In the genomic region with DNA sequence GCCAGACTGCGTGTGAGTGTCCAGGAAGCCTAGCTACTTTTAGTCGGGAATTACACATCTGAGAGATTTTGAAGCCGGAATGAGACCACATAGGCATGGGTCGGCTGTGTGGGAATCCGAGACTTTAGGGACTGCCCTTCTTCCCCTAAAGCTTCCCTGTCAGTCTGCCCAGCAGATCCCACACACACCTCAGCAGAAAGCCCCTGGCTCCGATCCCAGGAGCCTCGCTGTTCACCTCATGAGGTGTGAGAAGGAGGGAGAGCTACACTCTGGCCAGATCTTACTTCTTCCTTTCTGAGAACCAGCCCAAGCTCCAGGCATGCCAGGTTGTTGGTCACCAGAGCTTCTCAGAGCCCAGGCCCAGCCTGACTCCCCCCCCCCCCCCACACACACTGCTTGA, we compare ENCODE assay signal across 15 mouse cellular contexts. TPM values are rescaled to one million over a fixed set of nuclear protein-coding genes. Genes with fewer than 3 reads are reported as not detected.
A peak's percentile ranks its signal among the peaks of the same experiment; 100 is the strongest.
DNase-seq lines count a peak whose midpoint lies in the region; ATAC-seq and TF ChIP-seq lines count a peak whose summit lies in the region.
"Had no signal": no experiment of that assay in that cellular context is flagged by ENCODE, and none has a peak within 500 bp of the region (broad histone marks: within the 10 kb centered on the region; RNA-seq: fewer than 3 reads in every experiment).

No protein-coding gene starts in this region.

- H3K9me3 ChIP-seq in heart, embryonic 15.5 days (replicated peaks), result no peaks in the 10 kb centered on the region
- no peaks in the 10 kb centered on the region for H3K9me3 ChIP-seq in neural tube, embryonic 13.5 days
- no peaks in the 10 kb centered on the region for H3K9me3 ChIP-seq in intestine, postnatal 0 days (ENCODE audit: control insufficient read depth)
- H3K9me3 ChIP-seq: hindbrain, embryonic 15.5 days; midbrain, embryonic 13.5 days; neural tube, embryonic 12.5 days had no signal

- no peak for DNase-seq in heart, adult 8-10 months (ENCODE audit: low spot score)
- DNase-seq in neural tube, embryonic 10.5 days (ENCODE audit: extremely low spot score, low spot score), result no peak
- peak; percentile 37 for DNase-seq in fat pad, adult 2 months (ENCODE audit: extremely low read depth, low read depth, low spot score)
- DNase-seq: gastrocnemius, postnatal 10 days; lung, adult 2 months had no signal

- no peak overlapping the region for H3K27ac ChIP-seq in heart, embryonic 15.5 days
- H3K27ac ChIP-seq in neural tube, embryonic 13.5 days (replicated peaks), result no peak overlapping the region
- no peak overlapping the region for H3K27ac ChIP-seq in intestine, postnatal 0 days (ENCODE audit: low read depth, low read length)
- H3K27ac ChIP-seq: kidney, postnatal 0 days; midbrain, embryonic 13.5 days; neural tube, embryonic 12.5 days had no signal

- peaks cover 23% of the 10 kb centered on the region for H3K4me1 ChIP-seq in heart, embryonic 15.5 days (replicated peaks)
- peaks cover 22% of the 10 kb centered on the region for H3K4me1 ChIP-seq in neural tube, embryonic 13.5 days (replicated peaks)
- no peaks in the 10 kb centered on the region for H3K4me1 ChIP-seq in intestine, postnatal 0 days (replicated peaks; ENCODE audit: control insufficient read depth, insufficient read depth, low read length)
- H3K4me1 ChIP-seq: neural tube, embryonic 12.5 days had no signal

- H3K27me3 ChIP-seq in heart, embryonic 15.5 days, result no peaks in the 10 kb centered on the region
- no peaks in the 10 kb centered on the region; the same call in 1 of the 2 replicates for H3K27me3 ChIP-seq in neural tube, embryonic 13.5 days
- H3K27me3 ChIP-seq in intestine, postnatal 0 days (replicated peaks; ENCODE audit: control insufficient read depth, insufficient read depth, low read length), result no peaks in the 10 kb centered on the region
- H3K27me3 ChIP-seq: hindbrain, embryonic 15.5 days; midbrain, embryonic 13.5 days; neural tube, embryonic 12.5 days had no signal

- peak; percentile 63; the same call in 1 of the 2 replicates for ATAC-seq in heart, embryonic 15.5 days (replicated peaks; ENCODE audit: insufficient number of reproducible peaks, insufficient read depth, low FRiP score, low read depth)
- no peak for ATAC-seq in neural tube, embryonic 13.5 days (ENCODE audit: low read depth)
- no peak for ATAC-seq in monocyte, adult 5-6 weeks (replicated peaks; ENCODE audit: insufficient number of reproducible peaks, low FRiP score, low TSS enrichment, poor library complexity, severe bottlenecking)
- ATAC-seq in granulocyte monocyte progenitor cell, adult 5-6 weeks (replicated peaks; ENCODE audit: poor library complexity, severe bottlenecking), result no peak
- ATAC-seq in intestine, postnatal 0 days, result no peak
- ATAC-seq: CD4-positive, CD25-positive, alpha-beta regulatory T cell, adult 4 months; midbrain, embryonic 13.5 days had no signal

- H3K4me2 ChIP-seq in heart, embryonic 15.5 days, result no peak overlapping the region
- H3K4me2 ChIP-seq in neural tube, embryonic 13.5 days, result no peak overlapping the region
- H3K4me2 ChIP-seq in intestine, postnatal 0 days (replicated peaks; ENCODE audit: low read depth), result no peak overlapping the region
- H3K4me2 ChIP-seq: hindbrain, embryonic 15.5 days; midbrain, embryonic 13.5 days; neural tube, embryonic 12.5 days had no signal

- H3K9ac ChIP-seq in heart, embryonic 15.5 days, result no peak overlapping the region
- 0 out of 2 replicates have a peak overlapping the region, but pooled peaks have one; percentile 8 for H3K9ac ChIP-seq in neural tube, embryonic 13.5 days
- H3K9ac ChIP-seq in intestine, postnatal 0 days (ENCODE audit: low read depth, low read length), result no peak overlapping the region
- H3K9ac ChIP-seq: hindbrain, embryonic 15.5 days; midbrain, embryonic 13.5 days; neural tube, embryonic 12.5 days had no signal

- 30% methylated on average over 7 of the region's 7 CpGs for WGBS in heart, embryonic 15.5 days
- 77% methylated on average over 7 of the region's 7 CpGs for WGBS in neural tube, embryonic 13.5 days
- 69% methylated on average over 7 of the region's 7 CpGs for WGBS in intestine, postnatal 0 days

- TF ChIP-seq CTCF in intestine, postnatal 0 days (IDR thresholded peaks at IDR 0.05; ENCODE audit: low read depth), result no peak

- H3K4me3 ChIP-seq in heart, embryonic 15.5 days, result no peak overlapping the region
- H3K4me3 ChIP-seq in neural tube, embryonic 13.5 days, result no peak overlapping the region
- H3K4me3 ChIP-seq in intestine, postnatal 0 days (ENCODE audit: low read depth, low read length), result no peak overlapping the region
- H3K4me3 ChIP-seq: hindbrain, embryonic 15.5 days; midbrain, embryonic 13.5 days; neural tube, embryonic 12.5 days had no signal

- no peaks in the 10 kb centered on the region for H3K36me3 ChIP-seq in heart, embryonic 15.5 days
- no peaks in the 10 kb centered on the region for H3K36me3 ChIP-seq in neural tube, embryonic 13.5 days
- H3K36me3 ChIP-seq in intestine, postnatal 0 days (ENCODE audit: control insufficient read depth, insufficient read depth), result no peaks in the 10 kb centered on the region
- H3K36me3 ChIP-seq: hindbrain, embryonic 15.5 days; midbrain, embryonic 13.5 days; neural tube, embryonic 12.5 days had no signal

RNA-seq across cellular contexts. Expression of a gene that starts 38.2 kb away (rescaled TPM):
- polyA plus RNA-seq in heart, embryonic 15.5 days (2015; fragmentation: Nextera tagmentation; extraction: Ambion mirVana), result 3.2 and 4.2 TPM in 2 replicates
- total RNA-seq in heart, adult 8-10 months (2022), result 1 to 10 TPM; 1.6 TPM
- 1.8 and 2.9 TPM in 2 replicates for polyA plus RNA-seq in neural tube, embryonic 13.5 days (2015; fragmentation: Nextera tagmentation; extraction: Ambion mirVana)
- total RNA-seq in monocyte, adult 5-6 weeks (2017), result not detected in 3 replicates
- total RNA-seq in granulocyte monocyte progenitor cell, adult 5-6 weeks (2014; fragmentation: Nextera tagmentation), result not detected in 2 replicates
- not detected in 2 replicates for total RNA-seq in granulocyte monocyte progenitor cell, adult 5-6 weeks (2017)
- 0.68 and 0.69 TPM in 2 replicates for polyA plus RNA-seq in intestine, postnatal 0 days (2015; fragmentation: Nextera tagmentation; extraction: Ambion mirVana)
- polyA plus RNA-seq: CD4-positive, CD25-positive, alpha-beta regulatory T cell, adult 4 months had no signal

RNA-seq across cellular contexts. Expression of a gene that starts 54.5 kb away (rescaled TPM):
- polyA plus RNA-seq in heart, embryonic 15.5 days (2015; fragmentation: Nextera tagmentation; extraction: Ambion mirVana), result 6.2 and 6.8 TPM in 2 replicates
- total RNA-seq in heart, adult 8-10 months (2022), result 1 to 10 TPM; 5.7 to 9.1 (median 7.4) TPM
- 8.8 TPM in 2 replicates for polyA plus RNA-seq in neural tube, embryonic 13.5 days (2015; fragmentation: Nextera tagmentation; extraction: Ambion mirVana)
- total RNA-seq in monocyte, adult 5-6 weeks (2017), result 3.9 to 6.8 TPM (median 4.9 TPM) in 3 replicates
- 22.6 and 23.4 TPM in 2 replicates for total RNA-seq in granulocyte monocyte progenitor cell, adult 5-6 weeks (2014; fragmentation: Nextera tagmentation)
- total RNA-seq in granulocyte monocyte progenitor cell, adult 5-6 weeks (2017), result 12.1 and 15.2 TPM in 2 replicates
- polyA plus RNA-seq in intestine, postnatal 0 days (2015; fragmentation: Nextera tagmentation; extraction: Ambion mirVana), result 2.4 and 2.6 TPM in 2 replicates
